Mouse (Mus musculus): ENCODE data around the gene Prkcg.

DNA sequence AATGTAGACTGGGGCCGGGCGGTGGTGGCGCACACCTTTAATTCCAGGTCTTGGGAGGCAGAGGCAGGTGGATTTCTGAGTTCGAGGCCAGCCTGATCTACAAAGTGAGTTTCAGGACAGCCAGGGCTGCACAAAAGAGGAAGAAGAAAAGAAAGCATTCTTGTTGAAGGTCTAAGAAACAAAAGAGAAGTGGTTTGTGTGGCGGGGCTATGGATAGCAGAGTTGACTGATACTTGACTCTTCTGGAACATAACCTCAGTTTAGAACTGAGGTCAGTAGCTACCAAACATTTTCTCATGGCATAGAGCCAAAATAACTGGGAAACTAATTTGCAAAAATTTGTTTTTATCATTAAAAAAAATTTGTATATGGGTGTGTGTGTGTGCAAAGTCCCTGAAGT lies 2.9 kb upstream of the Prkcg start:
- TF ChIP-seq EP300 (IDR thresholded peaks at IDR 0.05; ENCODE audit: low read depth) (no peak), CTCF (IDR thresholded peaks at IDR 0.05; ENCODE audit: low read depth) (no peak)
